Mouse (Mus musculus): Measurements from ENCODE around the gene Galnt18.
A peak's percentile ranks its signal among the peaks of the same experiment; 100 is the strongest.

Galnt18 gene

GRCm38 (mm10) chr7:111713828-111714600 is 65.8 kb downstream of the Galnt18 start:
- no peak for DNase-seq

- no peak for DNase-seq
Measured at GRCm38 (mm10) chr7:111712797-111713196, 67.0 kb downstream of the Galnt18 start.

GRCm38 (mm10) chr7:111711045-111711808 is 68.5 kb downstream of the Galnt18 start:
- DNase-seq, result no peak

- DNase-seq, result no peak
Measured at GRCm38 (mm10) chr7:111710311-111710710, 69.5 kb downstream of the Galnt18 start.

DNA sequence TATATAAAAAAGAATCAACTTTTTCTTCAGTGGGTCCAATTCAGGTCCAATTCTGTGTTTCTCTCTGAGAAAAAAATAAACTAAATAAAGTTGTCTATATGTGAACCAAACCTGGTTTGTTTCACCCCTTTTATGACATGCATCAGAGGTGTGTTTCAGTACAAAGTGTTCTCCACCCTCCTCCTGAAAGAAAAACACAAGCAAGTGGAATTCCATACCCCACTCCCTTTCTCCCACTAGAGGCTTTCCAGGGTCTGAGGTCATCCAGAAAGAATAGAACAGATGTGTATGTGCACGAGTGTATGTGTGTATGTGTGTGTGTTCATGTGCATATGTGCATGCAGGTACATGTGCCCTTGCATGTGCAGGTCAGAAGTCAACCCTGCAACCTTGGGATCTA is 71.2 kb downstream of the Galnt18 start:
- no peak for DNase-seq

- DNase-seq, result no peak
Measured at GRCm38 (mm10) chr7:111702961-111703360, 76.8 kb downstream of the Galnt18 start.

DNA sequence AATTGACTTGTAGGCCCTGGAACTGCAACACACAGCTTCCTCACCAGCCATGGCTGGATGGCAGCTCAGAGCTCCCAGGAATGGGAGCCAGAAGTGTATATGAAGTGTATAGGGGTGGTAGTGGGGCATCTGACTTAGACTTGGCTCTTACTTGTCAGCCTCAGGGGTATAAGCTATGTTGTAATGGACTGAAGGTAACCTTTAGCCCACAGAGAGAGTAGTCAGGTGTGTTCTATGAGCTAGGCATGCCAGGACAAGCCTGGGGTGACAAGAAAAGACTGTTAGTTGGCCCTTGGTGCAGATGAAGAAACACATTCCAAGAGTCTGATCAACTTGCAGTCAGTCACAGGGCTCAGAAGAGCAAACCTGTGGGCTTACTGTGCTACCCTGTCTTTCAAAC is 78.0 kb downstream of the Galnt18 start:
- DNase-seq, result no peak

DNA sequence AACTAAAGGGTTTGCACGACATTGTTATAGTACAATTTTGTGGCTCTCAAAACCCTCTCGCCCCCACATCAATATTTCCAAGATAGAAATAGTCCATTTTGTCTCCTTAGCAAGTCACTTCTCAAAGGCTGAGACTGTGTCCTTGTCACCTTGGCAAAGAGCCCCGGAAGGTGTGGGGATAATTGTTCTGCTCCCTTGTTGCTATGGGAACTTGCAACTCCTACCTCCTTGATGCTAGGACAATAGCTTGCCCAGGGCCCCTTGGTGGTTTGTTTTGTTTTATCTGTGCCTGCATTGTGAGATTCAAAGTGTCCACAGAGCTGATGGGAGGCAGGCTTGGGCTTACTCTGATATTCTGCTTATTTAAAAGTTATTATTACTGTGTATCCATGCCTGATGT is 80.3 kb downstream of the Galnt18 start:
- no peak for DNase-seq

DNA sequence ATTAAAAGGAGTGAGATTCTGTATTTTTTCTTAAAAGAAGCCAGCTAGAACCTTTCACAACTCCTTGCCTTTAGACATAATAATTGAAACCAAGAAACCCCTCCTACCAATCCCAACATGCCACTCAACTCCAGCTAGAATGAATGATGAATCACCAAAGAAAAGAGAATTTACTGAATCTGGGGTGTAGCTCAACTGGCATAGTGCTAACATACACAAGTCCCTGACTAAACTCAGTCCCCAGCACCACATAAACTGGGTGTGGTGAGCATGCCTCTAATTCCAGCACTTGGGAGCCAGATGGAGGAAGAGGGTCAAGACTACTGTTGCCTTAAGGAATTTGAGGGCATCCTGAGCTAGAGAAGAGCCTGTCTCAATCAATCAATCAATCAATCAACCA is 83.6 kb downstream of the Galnt18 start:
- no peak for DNase-seq

GRCm38 (mm10) chr7:111694312-111694711 is 85.5 kb downstream of the Galnt18 start:
- no peak for DNase-seq

- peak; percentile 37 for DNase-seq
Measured at GRCm38 (mm10) chr7:111692641-111693261, 87.0 kb downstream of the Galnt18 start.

DNA sequence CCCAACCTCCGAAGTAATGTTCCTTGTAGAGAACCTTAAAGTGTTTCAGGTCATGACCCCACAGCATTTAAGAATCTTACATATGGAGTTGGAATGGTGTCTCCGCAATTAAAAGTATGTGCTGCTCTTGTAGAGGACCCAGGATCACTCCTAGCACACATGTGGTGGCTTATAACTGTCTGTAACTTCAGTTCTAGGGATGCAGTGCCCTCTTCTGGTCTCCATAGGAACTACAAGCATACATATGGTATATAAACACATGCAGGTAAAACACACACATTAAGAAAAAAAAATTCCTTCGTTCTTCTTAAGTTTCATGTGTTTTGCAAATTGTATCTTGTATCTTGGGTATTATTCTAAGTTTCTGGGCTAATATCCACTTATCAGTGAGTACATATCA is 99.7 kb downstream of the Galnt18 start:
- DNase-seq, result no peak

GRCm38 (mm10) chr7:111676483-111676882 is 103.3 kb downstream of the Galnt18 start:
- no peak for DNase-seq

GRCm38 (mm10) chr7:111672467-111672866 is 107.3 kb downstream of the Galnt18 start:
- no peak for DNase-seq

GRCm38 (mm10) chr7:111663139-111664073 is 116.4 kb downstream of the Galnt18 start:
- DNase-seq, result no peak

DNA sequence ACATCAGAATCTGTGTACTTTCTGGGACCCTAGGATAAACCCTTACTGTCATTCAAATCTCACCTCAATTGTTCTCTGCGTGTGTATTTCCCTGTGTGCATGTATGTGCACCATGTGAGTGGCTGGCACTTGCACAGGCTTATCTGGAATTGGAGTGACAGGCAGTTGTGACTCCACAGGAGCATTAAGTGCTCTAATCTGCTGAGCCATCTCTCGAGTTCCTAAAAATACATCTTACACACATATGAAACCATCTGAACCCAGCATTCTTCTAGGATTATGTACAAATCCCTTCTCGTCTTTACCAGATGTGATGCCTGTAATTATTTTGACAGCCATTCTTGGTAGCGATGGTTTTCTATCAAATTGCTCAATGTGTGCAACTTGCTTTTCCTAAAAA is 121.2 kb downstream of the Galnt18 start:
- no peak for DNase-seq

GRCm38 (mm10) chr7:111655002-111655401 is 124.8 kb downstream of the Galnt18 start:
- no peak for DNase-seq

GRCm38 (mm10) chr7:111654526-111654925 is 125.3 kb downstream of the Galnt18 start:
- DNase-seq, result no peak

DNA sequence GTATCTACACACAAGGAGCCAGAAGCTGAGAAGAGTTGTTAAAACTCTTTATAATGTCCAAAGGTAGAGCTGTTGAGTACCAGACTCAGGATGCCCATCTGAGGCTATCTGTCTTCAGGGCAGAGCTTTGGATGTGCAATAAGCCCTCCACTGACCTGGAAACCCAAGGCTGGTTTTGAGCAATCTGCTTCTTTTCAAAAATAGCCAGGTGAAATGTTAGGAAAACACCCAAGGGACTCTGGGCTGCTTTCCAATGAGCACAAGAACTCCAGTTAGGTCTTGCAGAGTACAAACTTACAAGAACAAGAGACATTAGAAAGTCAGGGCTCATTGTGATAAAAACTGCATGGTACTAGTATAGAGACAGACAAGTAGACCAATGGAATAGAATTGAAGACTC is 135.4 kb downstream of the Galnt18 start:
- DNase-seq, result no peak

DNA sequence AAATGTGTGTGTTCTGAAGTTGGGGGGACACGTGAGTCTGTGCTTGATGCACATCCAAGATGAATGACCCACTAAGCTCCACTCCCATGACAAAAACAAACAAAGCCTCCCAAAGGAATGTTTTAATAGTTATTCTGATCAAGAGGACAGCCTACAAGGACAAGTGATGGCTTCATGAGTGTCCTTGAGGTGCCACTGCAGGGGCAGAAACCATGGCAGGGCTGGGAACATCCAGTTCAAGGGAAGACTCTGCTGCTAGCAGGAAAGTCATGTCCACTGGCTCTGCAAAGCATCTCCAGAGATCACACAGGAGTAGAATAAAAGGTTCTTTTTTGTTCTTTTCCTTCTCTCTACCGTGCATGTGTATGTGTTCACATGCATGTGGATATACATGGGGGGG is 140.9 kb downstream of the Galnt18 start:
- DNase-seq, result no peak

- no peak for DNase-seq
Measured at GRCm38 (mm10) chr7:111638465-111638864, 141.3 kb downstream of the Galnt18 start.

DNA sequence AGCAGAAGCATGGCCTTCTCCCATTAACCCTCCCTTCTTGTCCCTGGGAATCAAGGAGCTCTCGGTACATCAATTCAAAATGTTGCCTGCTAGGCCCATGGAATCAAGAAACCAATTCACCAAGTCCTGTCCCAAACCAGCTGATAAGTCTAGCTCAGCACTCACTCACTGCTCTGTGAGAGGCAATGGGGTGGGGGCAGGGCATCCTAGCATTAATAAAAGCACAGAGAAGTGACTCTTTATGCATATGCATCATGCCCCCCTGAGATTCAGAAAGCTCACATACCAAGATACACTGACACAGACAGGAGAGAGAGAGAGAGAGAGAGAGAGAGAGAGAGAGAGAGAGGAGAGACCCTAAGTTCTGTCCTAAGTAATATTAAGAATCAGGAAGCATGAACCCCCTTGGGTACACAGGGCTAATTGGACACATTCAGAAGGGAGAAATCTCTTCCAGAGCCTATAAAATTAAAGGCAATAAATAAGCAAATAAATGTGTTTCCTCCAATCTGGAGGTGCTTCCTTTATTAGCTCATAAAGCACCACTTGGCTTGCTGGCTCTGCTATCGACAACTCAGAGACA is 141.8 kb downstream of the Galnt18 start:
- DNase-seq, result no peak
